Mouse (Mus musculus) myocyte (in vitro differentiated cells): Measurements from ENCODE around the gene Trim11. TPM values are rescaled to one million over a fixed set of nuclear protein-coding genes. Genes with fewer than 3 reads are reported as not detected.

Experiments used
- H3K27me3 ChIP-seq: one replicate; pipeline ENCODE4 v1.6.1; 2011; ENCODE audit not compliant: control insufficient read depth, insufficient read depth, insufficient read length
- H3K36me3 ChIP-seq: one replicate; pipeline ENCODE4 v1.6.1; 2011; ENCODE audit not compliant: control insufficient read depth, insufficient read depth
- H3K4me2 ChIP-seq: one replicate; pipeline ENCODE4 v1.6.1; 2011; ENCODE audit warnings: low read depth, control low read depth
- H3K4me3 ChIP-seq: one replicate; pipeline ENCODE4 v1.5.1; 2011; ENCODE audit warnings: mild to moderate bottlenecking, control low read depth, moderate library complexity
- H3K79me2 ChIP-seq: one replicate; pipeline ENCODE4 v1.6.1; 2011; ENCODE audit not compliant: control insufficient read depth, insufficient read depth
- H3ac ChIP-seq: one replicate; pipeline ENCODE4 v1.6.1; 2011; ENCODE audit not compliant: control insufficient read depth, insufficient read length
- CEBPB ChIP-seq: IDR thresholded peaks from 2 replicates; pipeline ENCODE4 v1.6.1; 2011; ENCODE audit warnings: mild to moderate bottlenecking, moderate library complexity; ENCODE audit not compliant: poor library complexity, insufficient read depth, severe bottlenecking
- E2F4 ChIP-seq: IDR thresholded peaks from one replicate; pipeline ENCODE4 v1.6.1; 2011; ENCODE audit warnings: mild to moderate bottlenecking, control low read depth, moderate library complexity; ENCODE audit not compliant: insufficient read depth
- MYOD1 ChIP-seq, 3 experiments: IDR thresholded peaks; one replicate each; pipeline ENCODE4 v1.6.1; 2011; ENCODE audit warnings: control low read depth in 2 of 3, low read depth in 2 of 3, mild to moderate bottlenecking in 2 of 3, moderate library complexity in 1 of 3; ENCODE audit not compliant: insufficient read length in 2 of 3, control insufficient read depth in 1 of 3
- MYOG ChIP-seq, 3 experiments: IDR thresholded peaks; one replicate each; pipeline ENCODE4 v1.6.1; 2011; ENCODE audit warnings: control low read depth in 2 of 3, low read depth in 2 of 3, mild to moderate bottlenecking in 2 of 3; ENCODE audit not compliant: insufficient read length in 2 of 3, control insufficient read depth in 1 of 3, insufficient read depth in 1 of 3
- POLR2A ChIP-seq: IDR thresholded peaks from one replicate; pipeline ENCODE4 v1.6.1; 2011; ENCODE audit warnings: low read depth, mild to moderate bottlenecking, control low read depth, moderate library complexity; ENCODE audit not compliant: insufficient read length
- POLR2AphosphoS2 ChIP-seq: IDR thresholded peaks from one replicate; pipeline ENCODE4 v1.6.1; 2011; ENCODE audit warnings: low read depth, control low read depth; ENCODE audit not compliant: insufficient read length
- REST ChIP-seq: IDR thresholded peaks from one replicate; pipeline ENCODE4 v1.6.1; 2011; ENCODE audit warnings: mild to moderate bottlenecking, control low read depth, moderate library complexity; ENCODE audit not compliant: insufficient read depth, insufficient read length
- TCF12 ChIP-seq: IDR thresholded peaks from one replicate; pipeline ENCODE4 v1.6.1; 2011; ENCODE audit warnings: mild to moderate bottlenecking, control low read depth; ENCODE audit not compliant: poor library complexity, insufficient read depth, severe bottlenecking
- USF1 ChIP-seq: IDR thresholded peaks from one replicate; pipeline ENCODE4 v1.6.1; 2011; ENCODE audit warnings: low read depth, mild to moderate bottlenecking, control low read depth, moderate library complexity
- polyA plus RNA-seq: library from polyadenylated mRNA; unstranded; fragments of >200 nt; fragmentation: generic; extraction: Trizol; gene quantifications from one replicate; pipeline ENCODE4 v1.2.1, GENCODE M21; 2012; ENCODE audit warnings: missing spikeins

Gene Trim11
- polyA plus RNA-seq, 1 experiment = 19.3 TPM

GRCm38 (mm10) chr11:58957226-58957914, 20.5 kb upstream of the Trim11 start:
- Histone ChIP-seq H3K27me3 (no peaks in the 10 kb centered on the region), H3ac (no peak overlapping the region), H3K4me3 (peak overlapping the region; percentile 89), H3K79me2 (peaks cover 19% of the 10 kb centered on the region), H3K36me3 (peaks cover 9% of the 10 kb centered on the region), H3K4me2 (peak overlapping the region; percentile 86)
- peak; percentile 14 for TF ChIP-seq POLR2A
- TF ChIP-seq USF1 = no peak
- TF ChIP-seq POLR2AphosphoS2 = peak; percentile 81

GRCm38 (mm10) chr11:58958536-58958935, 19.4 kb upstream of the Trim11 start:
- no peak overlapping the region for H3K4me2 ChIP-seq
- peak; percentile 25 for TF ChIP-seq POLR2A
- TF ChIP-seq MYOD1 (IDR thresholded peaks at IDR 0.05; ENCODE audit: control insufficient read depth in 1 of 3, insufficient read length in 2 of 3, low read depth in 2 of 3) = no peak
- peak; percentile 54 for TF ChIP-seq POLR2AphosphoS2

GRCm38 (mm10) chr11:58959186-58959825, 18.6 kb upstream of the Trim11 start:
- TF ChIP-seq MYOD1 (IDR thresholded peaks at IDR 0.05; ENCODE audit: control insufficient read depth in 1 of 3, insufficient read length in 2 of 3, low read depth in 2 of 3) (no peak), POLR2AphosphoS2 (peak; percentile 51), MYOG (IDR thresholded peaks at IDR 0.05; ENCODE audit: control insufficient read depth in 1 of 3, insufficient read depth in 1 of 3, insufficient read length in 2 of 3, low read depth in 2 of 3) (no peak)
- peaks cover 9% of the 10 kb centered on the region for H3K36me3 ChIP-seq
- peak overlapping the region; percentile 57 for H3K4me2 ChIP-seq
- no peaks in the 10 kb centered on the region for H3K27me3 ChIP-seq
- peaks cover 19% of the 10 kb centered on the region for H3K79me2 ChIP-seq
- H3K4me3 ChIP-seq = no peak overlapping the region
- H3ac ChIP-seq = no peak overlapping the region

More at GRCm38 (mm10) chr11:58958536-58958935, 19.4 kb upstream of the Trim11 start:
- H3K36me3 ChIP-seq = peaks cover 9% of the 10 kb centered on the region
- peaks cover 19% of the 10 kb centered on the region for H3K79me2 ChIP-seq
- no peak overlapping the region for H3K4me3 ChIP-seq
- H3K27me3 ChIP-seq = no peaks in the 10 kb centered on the region
- H3ac ChIP-seq = no peak overlapping the region

- Histone ChIP-seq H3K4me3 (no peak overlapping the region), H3K79me2 (peaks cover 19% of the 10 kb centered on the region), H3K27me3 (no peaks in the 10 kb centered on the region), H3K36me3 (peaks cover 9% of the 10 kb centered on the region), H3ac (no peak overlapping the region), H3K4me2 (peak overlapping the region; percentile 57)
- peak; percentile 85 for TF ChIP-seq POLR2AphosphoS2
- TF ChIP-seq CEBPB = no peak
Observed at GRCm38 (mm10) chr11:58959921-58960465, 17.9 kb upstream of the Trim11 start.

GRCm38 (mm10) chr11:58961364-58962177, 16.3 kb upstream of the Trim11 start:
- Histone ChIP-seq H3K36me3 (peaks cover 9% of the 10 kb centered on the region), H3ac (no peak overlapping the region), H3K4me3 (no peak overlapping the region), H3K4me2 (no peak overlapping the region), H3K27me3 (no peaks in the 10 kb centered on the region), H3K79me2 (peaks cover 6% of the 10 kb centered on the region)
- no peak for TF ChIP-seq E2F4
- TF ChIP-seq POLR2AphosphoS2 = peak; percentile 61
- no peak for TF ChIP-seq TCF12

- H3K4me2 ChIP-seq = no peak overlapping the region
- H3K27me3 ChIP-seq = no peaks in the 10 kb centered on the region
- H3K79me2 ChIP-seq = no peaks in the 10 kb centered on the region
- no peaks in the 10 kb centered on the region for H3K36me3 ChIP-seq
- no peak overlapping the region for H3K4me3 ChIP-seq
- TF ChIP-seq REST (no peak), POLR2AphosphoS2 (peak; percentile 60)
- no peak overlapping the region for H3ac ChIP-seq
Observed at GRCm38 (mm10) chr11:58963543-58963942, 14.3 kb upstream of the Trim11 start.
